In the genomic region with DNA sequence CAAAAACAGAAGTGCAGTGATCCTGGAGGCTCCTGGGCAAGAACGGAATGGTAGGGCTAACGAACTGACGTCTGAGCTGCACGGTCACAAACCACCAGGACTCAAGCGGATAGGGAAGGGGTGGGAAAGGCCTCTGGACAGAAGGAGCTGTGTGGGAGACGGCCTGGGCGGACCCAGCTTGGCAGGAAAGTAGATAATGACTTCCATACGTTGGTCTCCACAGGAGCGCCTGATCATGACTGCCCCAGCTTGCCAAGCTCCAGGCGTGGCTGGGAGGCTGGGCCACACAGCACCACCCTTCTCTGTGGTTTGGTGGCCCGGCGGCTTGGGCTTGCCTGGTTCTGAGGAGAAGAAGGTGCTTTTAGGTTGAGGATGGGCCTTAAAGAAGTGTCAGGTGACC, we compare ENCODE assay signal across 18 mouse cellular contexts. TPM values are rescaled to one million over a fixed set of nuclear protein-coding genes. Genes with fewer than 3 reads are reported as not detected.
DNase-seq lines count a peak whose midpoint lies in the region; ATAC-seq lines count a peak whose summit lies in the region.
"Had no signal": no experiment of that assay in that cellular context is flagged by ENCODE, and none has a peak within 500 bp of the region (broad histone marks: within the 10 kb centered on the region; RNA-seq: fewer than 3 reads in every experiment).

No protein-coding gene starts in this region.

- H3K4me2 ChIP-seq in liver, embryonic 13.5 days: no peak overlapping the region
- H3K4me2 ChIP-seq: hindbrain, embryonic 15.5 days had no signal

- 43% methylated on average over 12 of the region's 12 CpGs for WGBS in liver, embryonic 13.5 days (ENCODE audit: insufficient replicate concordance)
- WGBS in limb, embryonic 10.5 days: 40% methylated on average over 12 of the region's 12 CpGs

- H3K27ac ChIP-seq in liver, embryonic 13.5 days: no peak overlapping the region; the same call in 1 of the 2 replicates
- H3K27ac ChIP-seq in limb, embryonic 10.5 days: peak overlapping the region; percentile 74
- H3K27ac ChIP-seq: hindbrain, embryonic 15.5 days had no signal

- peaks cover 7% of the 10 kb centered on the region for H3K4me1 ChIP-seq in liver, embryonic 13.5 days (replicated peaks)
- H3K4me1 ChIP-seq in limb, embryonic 10.5 days: peaks cover 11% of the 10 kb centered on the region
- H3K4me1 ChIP-seq: hindbrain, embryonic 15.5 days had no signal

- 0 out of 2 replicates have a peak, but pooled peaks cover under 1% of the 10 kb centered on the region for H3K27me3 ChIP-seq in liver, embryonic 13.5 days
- peaks cover 9% of the 10 kb centered on the region for H3K27me3 ChIP-seq in limb, embryonic 10.5 days (ENCODE audit: low read depth, poor library complexity, severe bottlenecking)

- 0 out of 2 replicates have a peak, but pooled peaks cover 3% of the 10 kb centered on the region for H3K9me3 ChIP-seq in liver, embryonic 13.5 days (replicated peaks)
- no peaks in the 10 kb centered on the region for H3K9me3 ChIP-seq in limb, embryonic 10.5 days (replicated peaks)
- H3K9me3 ChIP-seq: hindbrain, embryonic 15.5 days had no signal

- no peak overlapping the region for H3K9ac ChIP-seq in liver, embryonic 13.5 days
- H3K9ac ChIP-seq: hindbrain, embryonic 15.5 days had no signal

- DNase-seq in gastrocnemius, postnatal 14 days: peak; percentile 58
- DNase-seq in gastrocnemius, postnatal 10 days: no peak
- DNase-seq in liver, embryonic 13.5 days: no peak
- no peak for DNase-seq in liver
- DNase-seq in limb, embryonic 10.5 days (ENCODE audit: low spot score): peak; percentile 70
- no peak for DNase-seq in cerebellum, adult 9-10 months
- no peak for DNase-seq in cerebellum, adult 9-11 months
- DNase-seq in ovary, postnatal 14 days (ENCODE audit: low spot score): no peak
- DNase-seq: cerebellum, adult 11-12 months; embryo, embryonic 11 days; heart, adult 18-20 months; kidney, adult 18-20 months; left cerebral cortex, postnatal 4 days; lung, postnatal 14 days; midbrain, embryonic 14.5 days; thymus, postnatal 25 days had no signal

- peak; percentile 48; the same call in 1 of the 2 replicates for ATAC-seq in liver, embryonic 13.5 days (ENCODE audit: low read depth)
- ATAC-seq: forebrain, embryonic 16.5 days had no signal

- H3K4me3 ChIP-seq in liver, embryonic 13.5 days (replicated peaks): no peak overlapping the region
- H3K4me3 ChIP-seq in limb, embryonic 10.5 days: peak overlapping the region; percentile 22
- H3K4me3 ChIP-seq: hindbrain, embryonic 15.5 days had no signal

- intact Hi-C loops in gastrocnemius, postnatal 14 days (cut with DNase I; ENCODE audit: low total_unique reads): no loop called here

- H3K36me3 ChIP-seq in liver, embryonic 13.5 days: peaks cover 3% of the 10 kb centered on the region
- 0 out of 2 replicates have a peak, but pooled peaks cover 3% of the 10 kb centered on the region for H3K36me3 ChIP-seq in limb, embryonic 10.5 days
- H3K36me3 ChIP-seq: hindbrain, embryonic 15.5 days had no signal

RNA-seq across cellular contexts. Expression of gene Trim47, which starts 9.8 kb away (rescaled TPM):
- 10 to 100 TPM; 21.2 to 21.3 TPM for total RNA-seq in gastrocnemius, postnatal 14 days (2021)
- 10 to 100 TPM; 21.9 to 31.7 TPM for total RNA-seq in gastrocnemius, postnatal 10 days (2021)
- 3.7 and 4.0 TPM in 2 replicates for polyA plus RNA-seq in liver, embryonic 13.5 days (2015; fragmentation: Nextera tagmentation; extraction: Ambion mirVana)
- 3.2 and 4.9 TPM in 2 replicates for polyA plus RNA-seq in limb, embryonic 10.5 days (2016; fragmentation: Nextera tagmentation; extraction: Ambion mirVana)

RNA-seq across cellular contexts. Expression of gene Trim65, which starts 13.7 kb away (rescaled TPM):
- total RNA-seq in gastrocnemius, postnatal 14 days (2021): 1 to 10 TPM; 3.3 to 3.5 TPM
- 1 to 10 TPM; 3.3 to 3.6 TPM for total RNA-seq in gastrocnemius, postnatal 10 days (2021)
- 1.1 and 1.4 TPM in 2 replicates for polyA plus RNA-seq in liver, embryonic 13.5 days (2015; fragmentation: Nextera tagmentation; extraction: Ambion mirVana)
- polyA plus RNA-seq in limb, embryonic 10.5 days (2016; fragmentation: Nextera tagmentation; extraction: Ambion mirVana): 1.9 and 2.1 TPM in 2 replicates

RNA-seq across cellular contexts. Expression of gene Mrpl38, which starts 21.4 kb away (rescaled TPM):
- 10 to 100 TPM; 41.8 to 49.5 TPM for total RNA-seq in gastrocnemius, postnatal 14 days (2021)
- 10 to 100 TPM; 40.8 to 46.2 TPM for total RNA-seq in gastrocnemius, postnatal 10 days (2021)
- polyA plus RNA-seq in liver, embryonic 13.5 days (2015; fragmentation: Nextera tagmentation; extraction: Ambion mirVana): 66.6 and 70.9 TPM in 2 replicates
- polyA plus RNA-seq in limb, embryonic 10.5 days (2016; fragmentation: Nextera tagmentation; extraction: Ambion mirVana): 116 and 118 TPM in 2 replicates

RNA-seq across cellular contexts. Expression of gene Wbp2, which starts 30.4 kb away (rescaled TPM):
- 10 to 100 TPM; 61.6 to 65.3 TPM for total RNA-seq in gastrocnemius, postnatal 14 days (2021)
- total RNA-seq in gastrocnemius, postnatal 10 days (2021): 10 to 100 TPM; 64.8 to 66.8 TPM
- 58.9 and 81.2 TPM in 2 replicates for polyA plus RNA-seq in liver, embryonic 13.5 days (2015; fragmentation: Nextera tagmentation; extraction: Ambion mirVana)
- 54.8 and 56.9 TPM in 2 replicates for polyA plus RNA-seq in limb, embryonic 10.5 days (2016; fragmentation: Nextera tagmentation; extraction: Ambion mirVana)

RNA-seq across cellular contexts. Expression of gene Unc13d, which starts 39.5 kb away (rescaled TPM):
- under 1 TPM; 0.31 to 0.33 TPM for total RNA-seq in gastrocnemius, postnatal 14 days (2021)
- under 1 TPM; 0.45 TPM for total RNA-seq in gastrocnemius, postnatal 10 days (2021)
- 31.6 and 32.7 TPM in 2 replicates for polyA plus RNA-seq in liver, embryonic 13.5 days (2015; fragmentation: Nextera tagmentation; extraction: Ambion mirVana)
- 2.4 and 3.7 TPM in 2 replicates for polyA plus RNA-seq in limb, embryonic 10.5 days (2016; fragmentation: Nextera tagmentation; extraction: Ambion mirVana)

Comparison
In these comparisons a context has a peak if more than half of its experiments do, and no peak if none do; other contexts are left out.
1. DNase-seq: peak in gastrocnemius, postnatal 14 days (single experiment) and limb, embryonic 10.5 days (single experiment); none in gastrocnemius, postnatal 10 days (single experiment), liver, embryonic 13.5 days (single experiment), liver (single experiment), cerebellum, adult 9-10 months (single experiment), cerebellum, adult 9-11 months (single experiment) and ovary, postnatal 14 days (single experiment).